Mouse (Mus musculus): ENCODE data around the gene 4430402I18Rik.
A peak's percentile ranks its signal among the peaks of the same experiment; 100 is the strongest.
"Not testable (repeated sequence)": the region's sequence is repeated elsewhere in the genome, so short reads cannot be mapped to it uniquely, and the experiment has no call there.

4430402I18Rik gene

DNA sequence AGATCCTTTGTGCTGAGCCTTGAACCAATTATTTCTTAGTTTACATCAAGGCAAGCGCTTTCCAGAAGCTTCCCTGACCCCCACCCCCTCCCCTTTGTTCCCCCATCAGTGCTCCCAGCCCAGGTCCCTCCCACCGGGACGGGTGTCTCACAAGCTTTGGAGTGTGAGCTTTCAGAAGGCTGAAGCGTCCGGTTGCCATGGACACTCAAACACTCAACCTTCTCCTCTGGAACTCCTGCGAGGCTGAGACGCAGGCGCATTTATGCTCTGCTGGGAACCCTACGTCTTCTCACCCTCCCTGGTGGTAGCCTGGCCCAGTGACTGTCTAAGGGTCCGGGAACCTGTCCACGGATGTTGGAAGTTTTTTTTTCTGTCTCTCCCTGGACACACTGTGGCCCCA, at the start of gene 4430402I18Rik:
Gene 4430402I18Rik, minus strand, starts transcription at position 149 of the 400 bp plus-strand sequence.
- no peak for DNase-seq (ENCODE audit: low spot score in 2 of 2)

DNA sequence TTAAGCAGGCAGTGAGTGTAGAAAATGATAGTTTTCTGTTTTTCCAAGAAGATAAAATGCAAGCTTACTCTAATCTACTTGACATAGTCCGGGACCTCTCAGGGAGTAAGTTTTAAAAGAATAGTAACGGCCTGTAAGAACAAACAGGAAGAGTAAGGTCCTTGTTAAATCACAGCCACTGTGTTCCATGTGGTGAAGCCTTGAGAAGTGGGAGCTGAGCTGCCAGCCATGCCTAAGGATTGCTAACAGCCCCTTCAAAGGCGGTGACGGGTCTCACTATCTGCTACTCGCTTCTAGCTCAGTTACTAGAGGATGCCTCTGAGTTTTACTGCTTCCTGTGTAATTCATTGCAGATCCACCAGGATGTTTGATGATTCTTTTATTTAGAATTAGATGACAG, 49.2 kb upstream of the 4430402I18Rik start:
- no peak for DNase-seq (ENCODE audit: low spot score in 2 of 2)

DNA sequence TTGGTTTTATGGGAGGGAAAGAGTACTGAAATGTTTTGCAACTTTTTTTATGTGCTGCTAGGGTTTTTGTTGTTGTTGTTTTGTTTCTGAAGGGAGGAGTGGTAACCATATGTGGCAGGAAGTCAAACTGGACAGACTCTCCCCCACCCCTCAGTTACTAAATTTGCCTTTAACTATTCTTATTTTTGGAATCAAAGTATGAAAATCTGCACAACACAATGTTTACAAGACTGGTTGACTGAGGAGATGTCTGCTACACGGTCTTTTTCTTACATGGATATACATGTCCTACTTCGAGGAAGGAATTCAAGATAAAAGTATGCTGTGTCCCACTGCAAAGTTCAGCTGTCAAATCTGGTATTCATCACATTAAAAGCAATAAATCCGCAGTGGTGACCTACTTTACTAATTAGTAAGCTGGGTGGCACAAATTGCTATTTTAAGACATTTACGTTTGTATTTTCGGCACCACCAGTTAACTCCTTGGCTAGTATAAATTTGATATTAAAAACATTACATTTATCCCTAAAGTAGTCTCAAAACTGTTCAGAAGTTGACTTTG, 48.7 kb upstream of the 4430402I18Rik start:
- DNase-seq (ENCODE audit: low spot score in 2 of 2), result no peak

DNA sequence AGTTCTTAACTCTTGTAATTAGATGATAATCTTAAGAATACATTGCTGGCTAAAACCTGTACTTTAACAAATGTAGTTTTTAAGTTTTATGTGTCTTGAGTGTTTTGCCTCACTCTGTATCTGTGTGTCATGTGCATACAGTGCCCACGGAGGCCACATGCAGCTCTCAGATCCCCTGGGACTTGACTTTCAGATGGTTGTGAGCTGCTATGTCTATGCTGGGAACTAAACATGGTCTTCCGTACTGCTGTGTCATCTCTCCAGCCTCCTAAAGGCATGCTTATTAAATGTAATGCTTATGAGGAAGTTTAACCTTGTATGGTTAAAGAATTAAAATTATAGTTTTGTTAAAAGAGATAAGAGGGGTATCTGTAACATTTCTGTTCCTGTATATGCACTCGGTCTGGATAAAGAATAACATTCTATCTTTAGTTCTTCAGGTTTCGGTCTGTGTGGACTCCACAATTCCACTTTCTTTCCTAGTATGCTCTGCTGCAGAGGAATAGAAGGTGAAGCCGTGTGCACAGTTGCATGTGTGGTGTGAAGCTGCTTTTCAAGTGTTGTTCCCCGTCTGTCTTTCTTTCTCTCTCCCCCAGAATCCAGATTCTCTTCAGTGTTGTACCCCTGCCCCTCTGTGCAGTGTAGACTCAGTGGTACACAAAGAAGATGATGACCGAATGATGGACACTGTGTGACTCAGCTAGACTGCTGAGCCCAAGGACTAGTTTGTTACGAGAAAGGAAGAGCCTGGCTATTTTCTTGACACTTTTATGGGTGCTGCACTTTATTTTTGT, 48.0 kb upstream of the 4430402I18Rik start:
- DNase-seq (ENCODE audit: low spot score in 2 of 2), result no peak

DNA sequence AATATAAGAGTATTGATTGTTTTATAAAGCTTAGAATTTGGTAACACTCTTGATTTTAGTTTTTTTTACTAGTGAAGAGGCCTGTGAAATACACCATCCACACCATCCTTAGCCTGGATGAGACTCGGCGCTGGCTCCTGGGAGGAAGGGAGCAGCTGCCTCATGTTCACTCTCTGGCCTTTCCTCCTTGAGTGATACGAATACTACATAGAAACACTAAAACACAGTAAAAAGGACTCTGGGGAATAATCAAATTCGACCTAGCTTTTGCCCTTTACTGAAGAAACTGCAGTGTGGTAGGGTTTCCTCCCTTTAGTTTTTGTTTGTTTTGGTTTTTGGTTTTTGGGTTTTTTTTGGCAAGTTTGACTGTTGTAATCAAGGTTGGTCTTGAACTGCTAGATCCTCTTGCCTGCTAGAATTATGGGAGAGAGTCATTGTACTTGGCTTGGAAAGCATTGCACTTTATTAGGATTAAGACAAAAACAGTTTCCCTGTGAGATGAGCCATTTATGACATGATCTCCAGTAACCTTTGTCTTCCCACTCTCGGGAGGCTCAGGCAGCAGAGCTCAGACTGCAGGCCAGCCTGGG, 47.0 kb upstream of the 4430402I18Rik start:
- no peak for DNase-seq (ENCODE audit: low spot score in 2 of 2)

DNA sequence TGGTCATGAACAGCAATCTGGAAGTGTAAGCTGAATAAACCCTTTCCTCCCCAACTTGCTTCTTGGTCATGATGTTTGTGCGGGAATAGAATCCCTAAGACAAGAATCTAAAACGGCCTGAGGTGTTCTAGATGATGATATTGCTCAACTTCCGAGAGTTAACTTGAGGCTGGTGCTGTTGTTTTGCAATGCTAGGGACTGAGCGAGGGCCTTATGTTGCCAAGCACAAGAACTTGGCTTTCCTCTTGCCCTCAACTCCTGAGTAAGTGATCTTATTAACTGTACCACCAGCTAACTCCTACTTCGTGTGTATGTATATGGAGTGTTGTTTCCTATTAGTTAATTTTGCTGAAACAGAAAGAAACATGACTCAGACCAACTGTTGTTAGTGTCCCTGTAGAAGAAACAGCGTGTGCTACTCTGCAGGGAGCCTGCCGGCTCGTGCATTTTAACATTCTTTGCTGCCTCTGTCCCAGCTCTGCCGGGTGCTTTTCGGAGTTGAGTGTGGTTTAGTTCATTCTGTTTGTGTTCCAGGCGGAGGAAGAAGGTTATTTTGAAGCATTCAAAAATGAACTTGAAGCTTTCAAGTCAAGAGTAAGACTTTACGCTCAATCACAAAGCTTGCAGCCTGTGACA, 43.9 kb upstream of the 4430402I18Rik start:
- DNase-seq (ENCODE audit: low spot score in 2 of 2), result no peak

DNA sequence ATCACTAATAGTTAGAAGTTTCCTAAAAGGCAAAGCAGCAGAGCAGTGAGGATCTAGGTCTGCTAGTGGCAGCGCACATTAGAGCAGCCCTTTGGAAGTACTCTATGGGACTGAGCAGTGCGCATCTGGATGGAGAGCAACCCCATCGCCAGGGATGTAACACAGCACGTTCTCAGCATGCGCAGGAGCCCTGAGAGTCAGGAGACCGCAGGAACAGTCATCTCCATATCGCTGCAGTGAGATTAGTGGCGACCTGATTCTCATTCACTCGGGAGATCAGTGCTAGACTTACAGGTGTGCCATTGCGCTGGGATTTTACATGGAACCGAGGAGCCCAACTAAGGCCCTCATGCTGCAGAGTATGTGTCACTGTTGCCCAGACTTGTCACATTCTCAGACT, 41.4 kb upstream of the 4430402I18Rik start:
- no peak for DNase-seq (ENCODE audit: low spot score in 2 of 2)

DNA sequence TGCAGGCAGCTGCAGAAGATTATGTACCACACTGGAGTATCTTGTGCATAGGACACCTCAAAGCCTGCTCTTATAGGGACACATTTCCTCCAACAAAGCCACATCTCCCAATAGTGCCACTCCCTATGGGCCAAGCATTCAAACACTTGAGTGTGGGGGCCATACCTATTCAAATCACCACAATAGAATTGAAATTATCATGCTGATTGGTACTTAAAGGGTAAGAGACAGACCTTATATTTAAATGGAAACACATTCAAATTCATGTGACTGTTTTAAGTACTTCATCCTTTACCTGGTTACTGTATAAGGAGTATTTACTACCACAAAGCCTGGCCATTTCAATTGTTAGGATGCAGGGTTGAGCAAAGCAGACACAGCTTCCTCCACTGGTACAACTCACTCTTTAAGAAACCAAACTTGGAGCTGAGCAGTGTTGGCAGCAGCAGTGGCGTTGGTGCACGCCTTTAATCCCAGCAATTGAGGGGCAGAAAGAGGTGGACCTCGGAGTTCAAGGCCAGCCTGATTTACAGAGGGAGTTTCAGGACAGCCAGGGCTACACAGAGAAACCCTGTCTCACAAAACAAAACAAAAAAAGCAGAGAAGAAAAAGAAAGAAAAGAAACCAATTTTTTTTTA, 40.6 kb upstream of the 4430402I18Rik start:
- no peak for DNase-seq (ENCODE audit: low spot score in 2 of 2)

DNA sequence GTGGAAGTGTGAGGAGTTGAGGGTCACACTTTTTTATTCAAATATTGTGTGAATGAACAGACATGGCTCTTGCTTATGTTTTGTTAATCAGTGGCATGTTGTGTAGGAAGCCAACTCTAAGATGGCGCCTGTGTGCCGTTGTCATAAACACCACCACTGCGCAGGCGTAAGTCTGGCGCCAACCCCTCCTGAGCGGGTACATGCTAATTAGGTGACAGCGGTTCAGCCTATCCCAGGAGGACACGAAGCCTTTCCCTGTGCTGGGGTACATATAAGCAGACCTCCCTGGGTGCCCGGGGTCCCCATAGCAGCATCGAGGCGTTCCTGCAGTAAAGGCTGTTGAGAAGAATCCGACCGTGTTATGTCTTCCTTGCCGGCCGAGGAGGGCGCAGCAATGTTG, 32.7 kb upstream of the 4430402I18Rik start:
- not testable (repeated sequence) for DNase-seq (ENCODE audit: low spot score in 2 of 2)

DNA sequence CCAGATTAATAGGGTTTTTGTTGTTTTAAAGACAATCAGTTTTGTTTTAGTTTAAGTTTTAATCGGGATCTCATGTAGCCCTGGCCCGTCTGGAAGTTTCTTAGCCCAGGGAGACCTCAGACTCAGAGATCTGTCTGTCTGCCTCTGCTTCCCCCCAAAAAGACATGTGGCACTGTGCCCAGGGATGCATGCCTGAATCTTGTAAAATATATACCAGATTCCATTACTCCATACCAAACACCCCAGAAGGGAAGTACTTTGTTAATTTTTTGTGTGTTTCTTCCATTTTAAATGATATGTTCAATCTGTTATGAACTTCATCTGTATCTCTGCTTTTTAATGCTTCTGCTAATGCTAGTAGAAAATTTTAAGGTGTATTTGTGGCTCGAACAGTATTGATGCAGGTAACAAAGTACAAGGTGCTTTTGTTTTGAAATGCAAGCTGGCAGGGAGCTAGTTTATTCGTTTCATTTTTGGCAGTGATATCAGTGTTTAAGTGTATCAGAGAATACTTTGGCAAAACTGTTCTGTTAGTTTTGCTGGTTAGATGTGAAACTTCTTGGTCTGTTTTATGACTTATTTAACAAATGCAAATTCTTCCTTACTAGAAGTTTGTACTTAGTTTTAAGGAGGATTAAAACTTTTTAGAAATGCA, 30.5 kb upstream of the 4430402I18Rik start:
- no peak for DNase-seq (ENCODE audit: low spot score in 2 of 2)

DNA sequence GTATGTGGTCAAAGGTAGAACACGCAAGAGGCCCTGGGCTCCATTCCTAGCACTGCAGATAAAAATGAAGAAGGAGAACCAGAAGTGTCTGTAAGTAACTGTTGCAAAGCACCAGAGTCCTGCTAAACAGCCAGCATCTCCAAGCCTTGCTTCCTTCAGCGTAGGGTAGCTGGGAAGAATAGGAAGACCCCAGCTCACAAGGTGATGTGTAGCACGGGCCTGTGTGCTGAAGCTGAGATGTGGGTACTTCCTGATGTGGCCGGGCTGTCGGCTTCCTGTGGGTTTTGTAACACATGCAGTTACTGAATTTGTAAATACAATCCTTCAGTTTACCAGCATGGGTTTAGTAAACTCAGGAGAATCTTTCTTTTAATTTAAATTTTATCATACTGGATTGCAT, 27.8 kb upstream of the 4430402I18Rik start:
- no peak for DNase-seq (ENCODE audit: low spot score in 2 of 2)

DNA sequence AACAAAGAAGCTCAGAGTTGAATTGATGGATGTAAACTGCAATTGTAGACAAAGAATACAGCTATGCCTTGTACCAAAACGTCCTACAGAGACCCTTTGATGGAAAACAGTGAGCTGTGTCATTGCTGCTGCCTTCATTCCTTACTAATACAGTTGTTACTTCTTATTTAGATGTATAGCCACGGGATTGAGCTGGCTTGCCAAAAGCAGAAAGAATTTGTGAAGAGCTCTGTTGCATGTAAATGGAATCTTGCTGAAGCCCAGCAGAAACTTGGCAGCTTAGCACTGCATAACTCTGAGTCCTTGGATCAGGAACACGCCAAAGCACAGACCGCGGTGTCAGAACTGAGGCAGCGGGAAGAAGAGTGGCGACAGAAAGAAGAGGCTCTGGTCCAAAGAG, 27.3 kb upstream of the 4430402I18Rik start:
- DNase-seq (ENCODE audit: low spot score in 2 of 2), result no peak

DNA sequence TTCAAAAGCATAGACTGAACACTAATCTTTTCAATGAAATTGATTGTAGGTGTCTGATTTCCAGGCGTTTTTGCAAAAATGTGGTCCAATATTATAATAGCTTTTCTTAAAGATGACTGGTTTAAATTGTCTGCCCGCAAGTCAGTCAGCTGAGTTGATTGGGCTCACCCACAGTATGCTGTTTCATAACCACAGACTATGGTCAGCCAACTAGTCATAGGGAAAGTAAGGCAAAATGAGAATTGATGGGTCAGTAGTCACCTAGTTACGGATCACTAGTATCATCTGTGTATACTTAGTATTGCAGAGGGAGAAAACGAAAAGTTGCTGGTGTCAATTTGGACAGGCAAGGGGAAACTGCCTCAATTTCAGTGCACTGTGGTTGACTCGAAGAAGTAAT, 23.8 kb upstream of the 4430402I18Rik start:
- no peak for DNase-seq (ENCODE audit: low spot score in 2 of 2)

DNA sequence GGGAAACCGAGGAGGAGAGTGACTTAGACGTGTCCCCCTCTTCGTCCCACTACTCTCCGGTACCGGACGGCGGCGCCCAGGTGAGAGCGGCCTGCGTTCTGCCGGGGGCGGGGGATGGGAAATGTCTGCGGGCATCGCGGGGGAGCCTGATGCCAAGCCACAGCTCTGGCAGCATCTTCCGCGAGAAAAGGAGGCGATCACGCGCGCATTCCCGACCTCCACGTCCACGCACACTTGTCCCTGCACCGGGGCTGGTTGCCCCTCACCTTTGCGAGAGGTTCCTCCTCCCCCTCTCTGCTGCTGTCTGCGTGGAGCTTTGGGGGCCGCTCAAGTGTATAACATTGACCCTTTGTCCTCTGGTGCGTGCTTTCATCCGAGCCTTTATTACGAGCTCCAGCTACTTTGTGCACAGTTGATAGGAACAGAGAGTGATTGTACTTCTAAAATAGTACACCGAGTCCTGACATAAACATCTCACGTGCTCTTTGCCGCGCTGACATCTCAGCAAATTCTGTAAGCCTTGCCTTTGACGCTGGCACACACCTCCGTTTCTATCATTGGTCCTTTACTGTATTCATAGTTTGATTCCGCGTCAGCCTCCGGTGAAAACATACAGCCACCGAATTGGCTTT, 23.1 kb upstream of the 4430402I18Rik start:
- DNase-seq (ENCODE audit: low spot score in 2 of 2), result no peak

DNA sequence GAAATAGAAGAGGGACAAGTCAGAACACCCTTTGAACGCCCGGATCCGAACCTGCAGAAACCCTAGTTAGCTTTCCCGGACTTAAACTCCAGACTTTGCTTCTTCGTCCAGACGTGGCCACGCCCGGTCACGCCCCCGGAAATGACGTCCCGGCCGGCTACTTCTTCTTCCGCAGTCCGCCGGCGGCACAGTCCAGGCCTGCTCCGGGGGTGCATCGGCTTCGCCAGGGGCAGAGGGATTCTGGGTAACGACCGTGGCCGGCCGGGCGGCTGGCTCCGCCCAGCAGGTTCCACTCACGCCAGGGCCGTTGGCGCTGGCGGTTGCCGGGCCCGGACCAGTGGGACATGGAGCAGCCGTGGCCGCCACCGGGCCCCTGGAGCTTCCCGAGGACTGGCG, 22.6 kb upstream of the 4430402I18Rik start, which contains the start of gene Cdc37l1:
Gene Cdc37l1, plus strand, starts transcription at position 159 of the 396 bp plus-strand sequence.
- DNase-seq (ENCODE audit: low spot score in 2 of 2), result peak; percentile 98 to 99

DNA sequence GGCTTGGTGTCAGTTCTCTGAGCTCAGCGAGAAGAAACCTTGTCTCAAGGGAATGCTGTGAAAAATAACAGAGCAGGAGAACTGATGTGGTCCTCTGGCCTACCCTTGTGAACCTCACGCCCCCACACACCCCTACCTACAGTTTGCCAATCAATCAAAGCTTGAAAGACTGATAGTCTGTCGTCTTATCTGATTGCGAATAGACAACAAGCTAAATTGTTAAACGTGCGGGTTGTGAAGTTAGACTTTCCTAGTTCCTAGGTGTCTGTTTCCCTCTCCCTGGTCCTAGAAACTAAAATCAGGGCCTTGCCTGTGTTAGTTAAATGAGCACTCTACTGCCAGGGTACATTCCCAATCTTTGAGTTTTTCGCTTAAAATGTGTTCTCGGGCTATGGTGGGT, 21.9 kb upstream of the 4430402I18Rik start:
- DNase-seq (ENCODE audit: low spot score in 2 of 2), result no peak

DNA sequence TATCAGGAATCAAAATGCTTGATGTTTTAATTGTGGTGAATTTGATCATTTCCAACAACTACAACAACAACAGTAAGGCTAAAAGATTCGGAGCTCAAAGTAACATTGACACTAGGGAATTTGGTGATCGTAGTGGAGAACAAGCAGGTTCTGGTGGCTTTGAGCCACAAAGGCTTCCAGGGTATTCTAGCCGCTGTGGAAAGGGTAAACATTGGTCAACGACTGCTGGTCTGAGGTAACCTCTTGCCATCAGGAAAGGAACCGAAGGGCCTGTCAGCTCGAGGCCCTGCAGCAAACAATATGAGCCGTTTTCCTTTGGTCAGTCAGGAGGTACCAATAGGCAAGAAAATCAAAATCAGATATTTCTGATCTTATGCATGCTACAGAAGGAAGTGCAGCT, 15.0 kb upstream of the 4430402I18Rik start:
- no peak for DNase-seq (ENCODE audit: low spot score in 2 of 2)

DNA sequence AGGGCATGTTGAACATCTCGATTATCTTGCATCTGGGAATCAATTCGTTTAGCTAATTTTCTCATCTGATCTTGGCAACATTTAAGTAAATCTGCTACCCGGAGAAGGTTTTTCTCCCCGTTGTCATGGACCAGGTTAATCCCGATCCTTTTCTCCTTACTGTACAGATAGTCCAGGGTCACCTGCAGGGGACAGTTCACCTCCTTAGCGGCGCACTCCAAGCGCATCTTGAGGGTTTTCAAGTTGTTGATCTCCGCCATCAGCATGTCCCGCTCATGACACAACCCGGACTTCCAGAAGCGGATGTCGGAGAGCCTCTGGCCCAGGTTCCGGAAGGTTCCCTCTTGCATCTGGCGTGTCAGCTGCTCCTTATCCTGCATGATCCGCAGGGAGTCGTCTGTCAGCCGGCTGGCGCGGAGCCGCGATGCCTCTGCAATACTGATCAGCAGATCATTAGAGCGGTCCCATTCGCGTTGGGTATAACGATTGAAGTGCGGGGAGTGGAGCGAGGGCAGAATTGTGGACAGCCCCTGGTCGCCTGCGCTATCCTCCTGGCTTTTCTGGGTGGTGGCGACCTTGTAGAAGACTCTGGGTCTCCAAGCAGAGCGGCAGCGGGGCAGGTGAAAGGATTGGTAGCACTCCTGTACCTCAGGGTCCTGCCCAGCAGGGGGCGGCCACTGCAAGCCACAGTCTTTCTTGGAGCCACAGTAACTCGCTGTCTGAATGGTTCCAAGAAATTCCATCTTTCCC, 7.4 kb upstream of the 4430402I18Rik start:
- DNase-seq (ENCODE audit: low spot score in 2 of 2), result peak; percentile 70 to 89

DNA sequence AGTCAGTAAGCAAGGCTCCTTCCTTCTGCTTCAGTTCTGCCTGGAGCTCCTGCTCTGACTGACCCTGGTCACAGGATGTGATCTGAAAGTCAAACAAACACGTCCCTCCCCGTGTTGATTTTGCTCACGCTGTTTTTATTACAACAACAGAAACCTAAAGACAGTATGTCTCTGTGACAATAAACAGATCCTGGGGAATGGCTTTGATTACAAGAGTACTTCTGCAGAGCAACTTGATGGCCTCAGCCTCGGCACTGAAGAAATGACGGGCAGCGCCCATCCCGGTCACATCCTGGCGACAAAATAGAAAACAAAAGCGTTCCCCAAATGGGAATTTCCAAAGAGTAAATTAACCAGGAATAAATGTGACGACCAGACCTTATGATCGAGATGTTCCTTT, 2.7 kb upstream of the 4430402I18Rik start:
- DNase-seq (ENCODE audit: low spot score in 2 of 2), result no peak

DNA sequence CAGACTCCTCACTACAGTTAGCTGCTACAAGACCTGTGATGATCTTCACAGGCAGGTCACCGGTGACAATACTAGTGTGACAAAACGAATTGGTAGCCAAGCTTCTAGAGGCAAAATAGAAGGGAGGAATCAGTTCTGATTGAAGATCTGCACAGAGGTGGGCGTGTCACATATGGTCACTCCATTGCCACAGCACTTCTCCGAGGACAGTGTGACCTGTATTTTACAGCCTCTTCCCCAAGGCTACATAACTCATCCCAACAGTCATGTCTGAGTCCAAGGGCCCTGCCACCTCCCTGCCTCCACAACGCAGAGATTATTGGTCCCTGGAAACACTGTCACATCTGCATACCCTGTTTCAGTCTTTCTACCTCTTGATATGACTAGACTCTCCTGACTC, 1.6 kb upstream of the 4430402I18Rik start:
- no peak for DNase-seq (ENCODE audit: low spot score in 2 of 2)
